Mouse (Mus musculus) NIH3T3 (cell line): ENCODE measurements around the gene Hipk2.
A peak's percentile ranks its signal among the peaks of the same experiment; 100 is the strongest.

Experiments used
- DNase-seq: peaks from one replicate; pipeline ENCODE4 v3.0.0-alpha.2; 2012; ENCODE audit warnings: low read depth

Hipk2 gene

GRCm38 (mm10) chr6:38755188-38755587 is 120.8 kb downstream of the Hipk2 start:
- DNase-seq: no peak

- peak; percentile 86 for DNase-seq
Measured at GRCm38 (mm10) chr6:38753729-38754128, 122.2 kb downstream of the Hipk2 start.

GRCm38 (mm10) chr6:38753025-38753424 is 122.9 kb downstream of the Hipk2 start:
- DNase-seq: peak; percentile 51

- DNase-seq: no peak
Measured at GRCm38 (mm10) chr6:38752495-38752894, 123.5 kb downstream of the Hipk2 start.

- DNase-seq: peak; percentile 87
Measured at GRCm38 (mm10) chr6:38748037-38748436, 127.9 kb downstream of the Hipk2 start.

- no peak for DNase-seq
Measured at GRCm38 (mm10) chr6:38743351-38743750, 132.6 kb downstream of the Hipk2 start.

- no peak for DNase-seq
Measured at GRCm38 (mm10) chr6:38742441-38742840, 133.5 kb downstream of the Hipk2 start.

GRCm38 (mm10) chr6:38741024-38741423 is 134.9 kb downstream of the Hipk2 start:
- DNase-seq: no peak

GRCm38 (mm10) chr6:38739266-38739665 is 136.7 kb downstream of the Hipk2 start:
- DNase-seq: no peak

GRCm38 (mm10) chr6:38737763-38738162 is 138.2 kb downstream of the Hipk2 start:
- DNase-seq: no peak

- peak; percentile 93 for DNase-seq
Measured at GRCm38 (mm10) chr6:38736240-38736639, 139.7 kb downstream of the Hipk2 start.

- no peak for DNase-seq
Measured at GRCm38 (mm10) chr6:38732681-38733080, 143.3 kb downstream of the Hipk2 start.

GRCm38 (mm10) chr6:38730169-38731146 is 145.5 kb downstream of the Hipk2 start:
- DNase-seq: no peak

GRCm38 (mm10) chr6:38725515-38725914 is 150.4 kb downstream of the Hipk2 start:
- no peak for DNase-seq

- DNase-seq: no peak
Measured at GRCm38 (mm10) chr6:38721361-38721760, 154.6 kb downstream of the Hipk2 start.

GRCm38 (mm10) chr6:38719229-38719628 is 156.7 kb downstream of the Hipk2 start:
- no peak for DNase-seq

- no peak for DNase-seq
Measured at GRCm38 (mm10) chr6:38718625-38719024, 157.3 kb downstream of the Hipk2 start.

- no peak for DNase-seq
Measured at GRCm38 (mm10) chr6:38715881-38716280, 160.1 kb downstream of the Hipk2 start.

- no peak for DNase-seq
Measured at GRCm38 (mm10) chr6:38713957-38714898, 161.7 kb downstream of the Hipk2 start.

- peak; percentile 33 for DNase-seq
Measured at GRCm38 (mm10) chr6:38710449-38710848, 165.5 kb downstream of the Hipk2 start.

- DNase-seq: no peak
Measured at GRCm38 (mm10) chr6:38704264-38704984, 171.5 kb downstream of the Hipk2 start.

- no peak for DNase-seq
Measured at GRCm38 (mm10) chr6:38703526-38703925, 172.4 kb downstream of the Hipk2 start.
